Mouse (Mus musculus): Measurements from ENCODE around the gene Pltp. TPM values are rescaled to one million over a fixed set of nuclear protein-coding genes. Genes with fewer than 3 reads are reported as not detected.
"Not testable (repeated sequence)": the region's sequence is repeated elsewhere in the genome, so short reads cannot be mapped to it uniquely, and the experiment has no call there.

The Pltp gene
- polyA plus RNA-seq, 1 experiment = 39.6 TPM

GRCm38 (mm10) chr2:164798554-164798953 lies 59.0 kb downstream of the Pltp start:
- H3K27me3 ChIP-seq (replicated peaks; ENCODE audit: control insufficient read depth, insufficient read depth, low read length); H3K4me3 ChIP-seq (ENCODE audit: insufficient read depth, low read depth, low read length); H3K27ac ChIP-seq (ENCODE audit: insufficient read depth, low read depth, low read length); H3K36me3 ChIP-seq (ENCODE audit: control insufficient read depth, insufficient read depth, low read length): not testable (repeated sequence)
- 0 out of 2 replicates have a peak, but pooled peaks have one; percentile 8 for TF ChIP-seq CTCF (conservative IDR thresholded peaks at IDR 0.05; ENCODE audit: insufficient read depth, insufficient read length, low read depth, low read length)
- peak; percentile 31 for DNase-seq
- WGBS = 67% methylated on average over 6 of the region's 6 CpGs
- peaks cover 11% of the 10 kb centered on the region for H3K4me1 ChIP-seq (ENCODE audit: control insufficient read depth, insufficient read depth, low read length)

GRCm38 (mm10) chr2:164795868-164796267 lies 61.6 kb downstream of the Pltp start:
- 74% methylated on average over 4 of the region's 4 CpGs for WGBS
- TF ChIP-seq POLR2A (IDR thresholded peaks at IDR 0.05; ENCODE audit: low read depth, low read length) (no peak), CTCF (conservative IDR thresholded peaks at IDR 0.05; ENCODE audit: insufficient read depth, insufficient read length, low read depth, low read length) (no peak)
- H3K27me3 ChIP-seq (replicated peaks; ENCODE audit: control insufficient read depth, insufficient read depth, low read length) = no peaks in the 10 kb centered on the region
- H3K4me1 ChIP-seq (ENCODE audit: control insufficient read depth, insufficient read depth, low read length) = peaks cover 3% of the 10 kb centered on the region; the same call in 1 of the 2 replicates
- no peak for DNase-seq
- H3K4me3 ChIP-seq (ENCODE audit: insufficient read depth, low read depth, low read length) = no peak overlapping the region
- no peak overlapping the region for H3K27ac ChIP-seq (ENCODE audit: insufficient read depth, low read depth, low read length)
- H3K36me3 ChIP-seq (ENCODE audit: control insufficient read depth, insufficient read depth, low read length) = peaks cover 2% of the 10 kb centered on the region; the same call in 1 of the 2 replicates

GRCm38 (mm10) chr2:164794293-164794692 lies 63.2 kb downstream of the Pltp start:
- Histone ChIP-seq H3K4me1 (ENCODE audit: control insufficient read depth, insufficient read depth, low read length) (no peaks in the 10 kb centered on the region), H3K4me3 (ENCODE audit: insufficient read depth, low read depth, low read length) (no peak overlapping the region), H3K36me3 (ENCODE audit: control insufficient read depth, insufficient read depth, low read length) (peaks cover 2% of the 10 kb centered on the region; the same call in 1 of the 2 replicates), H3K27me3 (replicated peaks; ENCODE audit: control insufficient read depth, insufficient read depth, low read length) (no peaks in the 10 kb centered on the region), H3K27ac (ENCODE audit: insufficient read depth, low read depth, low read length) (no peak overlapping the region)
- peak; percentile 93 for DNase-seq
- no peak for TF ChIP-seq POLR2A (IDR thresholded peaks at IDR 0.05; ENCODE audit: low read depth, low read length)
- peak; percentile 86 for TF ChIP-seq CTCF (conservative IDR thresholded peaks at IDR 0.05; ENCODE audit: insufficient read depth, insufficient read length, low read depth, low read length)
- WGBS = 17% methylated on average over 5 of the region's 5 CpGs

GRCm38 (mm10) chr2:164793772-164794171 lies 63.7 kb downstream of the Pltp start:
- DNase-seq = no peak
- Histone ChIP-seq H3K27ac (ENCODE audit: insufficient read depth, low read depth, low read length) (no peak overlapping the region), H3K4me3 (ENCODE audit: insufficient read depth, low read depth, low read length) (no peak overlapping the region), H3K36me3 (ENCODE audit: control insufficient read depth, insufficient read depth, low read length) (peaks cover 2% of the 10 kb centered on the region; the same call in 1 of the 2 replicates), H3K4me1 (ENCODE audit: control insufficient read depth, insufficient read depth, low read length) (no peaks in the 10 kb centered on the region), H3K27me3 (replicated peaks; ENCODE audit: control insufficient read depth, insufficient read depth, low read length) (no peaks in the 10 kb centered on the region)
- TF ChIP-seq CTCF (conservative IDR thresholded peaks at IDR 0.05; ENCODE audit: insufficient read depth, insufficient read length, low read depth, low read length) (no peak), POLR2A (IDR thresholded peaks at IDR 0.05; ENCODE audit: low read depth, low read length) (no peak)
- 93% methylated on average over 2 of the region's 2 CpGs for WGBS

- WGBS = 44% methylated on average over 3 of the region's 3 CpGs
- Histone ChIP-seq H3K4me1 (ENCODE audit: control insufficient read depth, insufficient read depth, low read length) (no peaks in the 10 kb centered on the region), H3K27me3 (replicated peaks; ENCODE audit: control insufficient read depth, insufficient read depth, low read length) (no peaks in the 10 kb centered on the region), H3K27ac (ENCODE audit: insufficient read depth, low read depth, low read length) (no peak overlapping the region), H3K36me3 (ENCODE audit: control insufficient read depth, insufficient read depth, low read length) (peaks cover 2% of the 10 kb centered on the region; the same call in 1 of the 2 replicates), H3K4me3 (ENCODE audit: insufficient read depth, low read depth, low read length) (no peak overlapping the region)
- TF ChIP-seq POLR2A (IDR thresholded peaks at IDR 0.05; ENCODE audit: low read depth, low read length) = no peak
- peak; percentile 73 for TF ChIP-seq CTCF (conservative IDR thresholded peaks at IDR 0.05; ENCODE audit: insufficient read depth, insufficient read length, low read depth, low read length)
- DNase-seq = peak; percentile 73
These were observed 64.3 kb downstream of the Pltp start for GRCm38 (mm10) chr2:164793236-164793635.

GRCm38 (mm10) chr2:164792400-164793190 lies 64.9 kb downstream of the Pltp start:
- H3K4me1 ChIP-seq (ENCODE audit: control insufficient read depth, insufficient read depth, low read length) = no peaks in the 10 kb centered on the region
- no peaks in the 10 kb centered on the region for H3K27me3 ChIP-seq (replicated peaks; ENCODE audit: control insufficient read depth, insufficient read depth, low read length)
- TF ChIP-seq CTCF (conservative IDR thresholded peaks at IDR 0.05; ENCODE audit: insufficient read depth, insufficient read length, low read depth, low read length) = no peak
- no peak for TF ChIP-seq POLR2A (IDR thresholded peaks at IDR 0.05; ENCODE audit: low read depth, low read length)
- no peak overlapping the region for H3K4me3 ChIP-seq (ENCODE audit: insufficient read depth, low read depth, low read length)
- DNase-seq = no peak
- no peak overlapping the region for H3K27ac ChIP-seq (ENCODE audit: insufficient read depth, low read depth, low read length)
- H3K36me3 ChIP-seq (ENCODE audit: control insufficient read depth, insufficient read depth, low read length) = peaks cover 2% of the 10 kb centered on the region; the same call in 1 of the 2 replicates
- WGBS = 80% methylated on average over 12 of the region's 12 CpGs

GRCm38 (mm10) chr2:164791841-164792261 lies 65.7 kb downstream of the Pltp start:
- Histone ChIP-seq H3K4me3 (ENCODE audit: insufficient read depth, low read depth, low read length) (no peak overlapping the region), H3K36me3 (ENCODE audit: control insufficient read depth, insufficient read depth, low read length) (0 out of 2 replicates have a peak, but pooled peaks cover 2% of the 10 kb centered on the region), H3K4me1 (ENCODE audit: control insufficient read depth, insufficient read depth, low read length) (no peaks in the 10 kb centered on the region), H3K27ac (ENCODE audit: insufficient read depth, low read depth, low read length) (no peak overlapping the region), H3K27me3 (replicated peaks; ENCODE audit: control insufficient read depth, insufficient read depth, low read length) (no peaks in the 10 kb centered on the region)
- 88% methylated on average over 18 of the region's 18 CpGs for WGBS
- no peak for TF ChIP-seq CTCF (conservative IDR thresholded peaks at IDR 0.05; ENCODE audit: insufficient read depth, insufficient read length, low read depth, low read length)
- no peak for TF ChIP-seq POLR2A (IDR thresholded peaks at IDR 0.05; ENCODE audit: low read depth, low read length)
- DNase-seq = no peak

All from kidney, adult 2 months (tissue).